Mouse (Mus musculus) MEL (cell line): ENCODE data around the gene Mmp9.

Source experiments
- CTCF ChIP-seq, 3 experiments: IDR thresholded peaks in 2 of 3; conservative IDR thresholded peaks in 1 of 3; 2 replicates each; pipeline ENCODE4 v1.5.1; 2011 to 2012; ENCODE audit warnings: low read length in 3 of 3, low read depth in 2 of 3, mild to moderate bottlenecking in 2 of 3, improper control_type of control experiment in 1 of 3, inconsistent platforms in 1 of 3, mixed read lengths in 1 of 3, moderate library complexity in 1 of 3; ENCODE audit not compliant: control insufficient read depth in 1 of 3, insufficient read depth in 1 of 3, poor library complexity in 1 of 3, severe bottlenecking in 1 of 3
- NRF1 ChIP-seq: IDR thresholded peaks from 2 replicates; pipeline ENCODE4 v1.6.1; 2014; ENCODE audit warnings: low read depth, mild to moderate bottlenecking, inconsistent platforms, low read length, improper control_type of control experiment, moderate library complexity; ENCODE audit not compliant: poor library complexity, insufficient read depth, severe bottlenecking
- USF1 ChIP-seq: IDR thresholded peaks from 2 replicates; pipeline ENCODE4 v1.6.1; 2014; ENCODE audit warnings: low read depth, mild to moderate bottlenecking, inconsistent platforms, low read length, improper control_type of control experiment, moderate library complexity

DNA sequence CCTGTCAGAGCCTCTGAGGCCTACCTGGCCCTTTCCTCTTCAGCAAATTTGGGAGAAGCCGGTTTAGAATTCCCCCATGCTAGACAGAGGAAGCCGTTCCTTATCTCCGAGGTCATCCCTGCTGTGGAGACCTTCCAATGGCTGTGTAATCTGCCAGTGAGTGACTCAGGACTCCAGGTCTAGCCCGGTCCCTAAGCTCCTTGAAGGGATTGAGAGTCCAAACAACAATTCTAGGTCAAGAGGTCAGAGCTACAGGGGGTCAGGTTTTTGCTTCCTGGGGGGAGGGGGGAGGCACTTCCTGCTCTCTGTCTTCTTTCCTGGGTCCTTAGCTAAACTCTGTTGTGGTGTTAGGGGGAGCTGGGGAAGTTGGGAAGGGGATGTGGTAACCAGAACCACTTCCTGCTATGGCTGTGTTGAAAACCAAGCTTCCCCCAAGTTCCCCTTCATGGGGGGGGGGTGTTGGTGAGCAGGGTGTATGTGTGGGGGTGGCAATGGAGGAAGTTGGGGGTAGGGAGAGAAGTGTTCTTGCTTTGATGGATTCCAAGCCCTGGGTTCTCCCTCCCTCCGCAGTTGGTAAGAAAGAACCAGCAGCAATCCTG lies 2.2 kb downstream of the Mmp9 start:
- TF ChIP-seq CTCF (IDR thresholded peaks at IDR 0.05 in 2 of 3, conservative IDR thresholded peaks at IDR 0.05 in 1 of 3; ENCODE audit: control insufficient read depth in 1 of 3, insufficient read depth in 1 of 3, low read depth in 2 of 3, low read length in 3 of 3, poor library complexity in 1 of 3, severe bottlenecking in 1 of 3) (no peak), USF1 (no peak), NRF1 (no peak)
